Mouse (Mus musculus): ENCODE measurements around the gene Trpv5. TPM values are rescaled to one million over a fixed set of nuclear protein-coding genes. Genes with fewer than 3 reads are reported as not detected.
A peak's percentile ranks its signal among the peaks of the same experiment; 100 is the strongest.

Gene Trpv5
- polyA plus RNA-seq, 1 experiment from 2014 or later: 0.11 TPM

GRCm38 (mm10) chr6:41702928-41703327 is 22.4 kb upstream of the Trpv5 start:
- ATAC-seq: peak; percentile 28
- no peaks in the 10 kb centered on the region for H3K9me3 ChIP-seq (ENCODE audit: low read length)
- H3K27ac ChIP-seq (ENCODE audit: low read depth): peak overlapping the region; percentile 90
- peaks cover 12% of the 10 kb centered on the region; the same call in 1 of the 2 replicates for H3K4me1 ChIP-seq (ENCODE audit: insufficient read depth)
- H3K4me2 ChIP-seq (ENCODE audit: low read depth, low read length): peak overlapping the region; percentile 70
- H3K27me3 ChIP-seq (ENCODE audit: insufficient read depth, low read length): no peaks in the 10 kb centered on the region
- peaks cover 27% of the 10 kb centered on the region for H3K36me3 ChIP-seq (replicated peaks; ENCODE audit: insufficient read depth, low read length)
- WGBS (ENCODE audit: insufficient replicate concordance): 47% methylated on average over 2 of the region's 2 CpGs
- TF ChIP-seq EP300 (IDR thresholded peaks at IDR 0.05; ENCODE audit: low read depth): no peak
- peak; percentile 67 for TF ChIP-seq CTCF (IDR thresholded peaks at IDR 0.05; ENCODE audit: low read depth)
- H3K4me3 ChIP-seq (ENCODE audit: low read depth, low read length): peak overlapping the region; percentile 64
- peak overlapping the region; percentile 77 for H3K9ac ChIP-seq (replicated peaks)
- DNase-seq: peak; percentile 68

DNA sequence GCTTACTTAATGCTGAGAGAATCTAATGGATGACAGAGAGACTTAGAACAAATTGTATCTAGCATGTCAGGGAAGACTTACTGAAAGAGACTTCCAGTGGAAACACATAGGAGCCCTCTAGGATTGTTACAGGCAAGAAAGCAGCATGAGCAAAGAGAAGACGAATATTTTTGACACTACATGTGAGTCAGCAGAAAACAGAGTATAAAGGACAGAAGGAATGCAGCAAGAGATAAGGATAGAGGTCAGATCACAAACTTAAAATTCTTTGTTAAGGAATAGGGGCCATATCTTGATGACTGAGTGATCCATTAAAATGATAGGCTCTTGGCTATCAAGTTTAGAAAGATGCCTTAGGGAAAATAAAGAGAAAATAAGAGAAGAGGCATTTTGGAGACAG is 20.7 kb upstream of the Trpv5 start:
- H3K9me3 ChIP-seq (ENCODE audit: low read length): no peaks in the 10 kb centered on the region
- no peak overlapping the region for H3K27ac ChIP-seq (ENCODE audit: low read depth)
- TF ChIP-seq CTCF (IDR thresholded peaks at IDR 0.05; ENCODE audit: low read depth) (no peak), EP300 (IDR thresholded peaks at IDR 0.05; ENCODE audit: low read depth) (no peak)
- peak overlapping the region; percentile 70 for H3K4me2 ChIP-seq (ENCODE audit: low read depth, low read length)
- H3K9ac ChIP-seq (replicated peaks): peak overlapping the region; percentile 77
- peaks cover 12% of the 10 kb centered on the region; the same call in 1 of the 2 replicates for H3K4me1 ChIP-seq (ENCODE audit: insufficient read depth)
- ATAC-seq (no peak), DNase-seq (no peak)
- peaks cover 32% of the 10 kb centered on the region for H3K36me3 ChIP-seq (replicated peaks; ENCODE audit: insufficient read depth, low read length)
- H3K4me3 ChIP-seq (ENCODE audit: low read depth, low read length): peak overlapping the region; percentile 64
- H3K27me3 ChIP-seq (ENCODE audit: insufficient read depth, low read length): no peaks in the 10 kb centered on the region
- WGBS (ENCODE audit: insufficient replicate concordance): 32% methylated on average over 1 of the region's 1 CpGs

GRCm38 (mm10) chr6:41694407-41694806 is 13.8 kb upstream of the Trpv5 start:
- Histone ChIP-seq H3K36me3 (replicated peaks; ENCODE audit: insufficient read depth, low read length) (peaks cover 48% of the 10 kb centered on the region), H3K9me3 (ENCODE audit: low read length) (no peaks in the 10 kb centered on the region), H3K9ac (replicated peaks) (no peak overlapping the region), H3K27me3 (ENCODE audit: insufficient read depth, low read length) (no peaks in the 10 kb centered on the region), H3K4me1 (ENCODE audit: insufficient read depth) (no peaks in the 10 kb centered on the region), H3K4me3 (ENCODE audit: low read depth, low read length) (no peak overlapping the region), H3K27ac (ENCODE audit: low read depth) (no peak overlapping the region), H3K4me2 (ENCODE audit: low read depth, low read length) (no peak overlapping the region)
- 84% methylated on average over 1 of the region's 1 CpGs for WGBS (ENCODE audit: insufficient replicate concordance)
- DNase-seq (no peak), ATAC-seq (no peak)
- no peak for TF ChIP-seq EP300 (IDR thresholded peaks at IDR 0.05; ENCODE audit: low read depth)
- no peak for TF ChIP-seq CTCF (IDR thresholded peaks at IDR 0.05; ENCODE audit: low read depth)

GRCm38 (mm10) chr6:41692200-41692599 is 11.6 kb upstream of the Trpv5 start:
- no peak for TF ChIP-seq EP300 (IDR thresholded peaks at IDR 0.05; ENCODE audit: low read depth)
- TF ChIP-seq CTCF (IDR thresholded peaks at IDR 0.05; ENCODE audit: low read depth): no peak
- Histone ChIP-seq H3K4me1 (ENCODE audit: insufficient read depth) (no peaks in the 10 kb centered on the region), H3K4me2 (ENCODE audit: low read depth, low read length) (no peak overlapping the region), H3K9ac (replicated peaks) (no peak overlapping the region), H3K36me3 (replicated peaks; ENCODE audit: insufficient read depth, low read length) (peaks cover 52% of the 10 kb centered on the region), H3K4me3 (ENCODE audit: low read depth, low read length) (no peak overlapping the region), H3K27ac (ENCODE audit: low read depth) (no peak overlapping the region), H3K9me3 (ENCODE audit: low read length) (no peaks in the 10 kb centered on the region), H3K27me3 (ENCODE audit: insufficient read depth, low read length) (no peaks in the 10 kb centered on the region)
- no peak for DNase-seq
- ATAC-seq: no peak

DNA sequence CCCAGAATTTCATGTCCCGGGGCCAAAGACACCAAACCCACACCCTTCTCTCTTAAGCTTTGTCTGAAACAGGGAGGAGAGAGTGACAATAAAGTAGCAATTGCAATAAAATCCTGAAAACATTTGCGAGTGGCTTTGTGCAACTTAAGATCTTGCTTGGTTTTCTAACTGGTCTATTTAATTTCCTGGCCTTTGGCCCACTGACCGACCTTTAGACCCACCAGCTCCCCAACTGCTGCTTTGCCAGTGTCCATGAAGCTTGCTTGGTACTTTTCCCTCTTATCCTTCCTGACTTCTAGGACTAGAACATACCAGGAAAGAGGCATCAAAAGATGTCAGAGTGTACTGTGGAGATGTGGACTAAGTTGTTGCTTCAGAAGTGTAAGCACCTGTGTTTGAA is 5.0 kb upstream of the Trpv5 start:
- H3K4me2 ChIP-seq (ENCODE audit: low read depth, low read length): no peak overlapping the region
- no peak for ATAC-seq
- no peak for TF ChIP-seq EP300 (IDR thresholded peaks at IDR 0.05; ENCODE audit: low read depth)
- no peak for TF ChIP-seq CTCF (IDR thresholded peaks at IDR 0.05; ENCODE audit: low read depth)
- H3K4me3 ChIP-seq (ENCODE audit: low read depth, low read length): no peak overlapping the region
- H3K27me3 ChIP-seq (ENCODE audit: insufficient read depth, low read length): no peaks in the 10 kb centered on the region
- no peaks in the 10 kb centered on the region for H3K4me1 ChIP-seq (ENCODE audit: insufficient read depth)
- H3K9ac ChIP-seq (replicated peaks): no peak overlapping the region
- no peaks in the 10 kb centered on the region for H3K9me3 ChIP-seq (ENCODE audit: low read length)
- 83% methylated on average over 3 of the region's 3 CpGs for WGBS (ENCODE audit: insufficient replicate concordance)
- H3K27ac ChIP-seq (ENCODE audit: low read depth): no peak overlapping the region
- DNase-seq: no peak
- H3K36me3 ChIP-seq (replicated peaks; ENCODE audit: insufficient read depth, low read length): peaks cover 31% of the 10 kb centered on the region

GRCm38 (mm10) chr6:41684911-41685310 is 4.3 kb upstream of the Trpv5 start:
- H3K9ac ChIP-seq (replicated peaks): no peak overlapping the region
- no peaks in the 10 kb centered on the region for H3K27me3 ChIP-seq (ENCODE audit: insufficient read depth, low read length)
- H3K4me1 ChIP-seq (ENCODE audit: insufficient read depth): no peaks in the 10 kb centered on the region
- TF ChIP-seq CTCF (IDR thresholded peaks at IDR 0.05; ENCODE audit: low read depth) (no peak), EP300 (IDR thresholded peaks at IDR 0.05; ENCODE audit: low read depth) (peak; percentile 15; the same call in 1 of the 2 replicates)
- H3K9me3 ChIP-seq (ENCODE audit: low read length): no peaks in the 10 kb centered on the region
- DNase-seq (no peak), ATAC-seq (peak; percentile 31; the same call in 1 of the 2 replicates)
- H3K27ac ChIP-seq (ENCODE audit: low read depth): no peak overlapping the region
- no peak overlapping the region for H3K4me3 ChIP-seq (ENCODE audit: low read depth, low read length)
- H3K4me2 ChIP-seq (ENCODE audit: low read depth, low read length): no peak overlapping the region
- WGBS (ENCODE audit: insufficient replicate concordance): 41% methylated on average over 5 of the region's 5 CpGs
- peaks cover 30% of the 10 kb centered on the region for H3K36me3 ChIP-seq (replicated peaks; ENCODE audit: insufficient read depth, low read length)

DNA sequence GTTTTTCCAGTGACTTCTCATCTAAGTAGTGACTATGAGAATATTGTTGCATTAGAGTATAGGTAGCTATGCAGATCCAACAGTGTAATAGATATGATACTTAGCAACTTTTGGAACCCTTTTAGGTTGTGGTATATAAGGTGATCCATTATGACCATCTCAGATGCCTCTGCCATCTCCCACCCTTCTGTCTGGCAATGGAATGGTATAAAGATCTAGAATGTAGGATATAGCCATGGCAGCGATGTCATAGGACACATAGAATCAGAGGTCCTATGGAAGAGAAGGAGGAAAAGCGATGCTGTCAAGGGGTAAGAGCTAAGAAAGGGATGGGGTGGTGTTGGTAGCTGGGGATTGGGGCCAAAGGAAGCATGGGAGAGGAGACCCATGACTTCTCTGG is 3.6 kb upstream of the Trpv5 start, which contains the start of gene Llcfc1:
Gene Llcfc1, plus strand, starts transcription at position 301 of the 400 bp plus-strand sequence.
- Histone ChIP-seq H3K9me3 (ENCODE audit: low read length) (no peaks in the 10 kb centered on the region), H3K27ac (ENCODE audit: low read depth) (no peak within 1 kb of the TSS), H3K9ac (replicated peaks) (no peak within 1 kb of the TSS), H3K36me3 (replicated peaks; ENCODE audit: insufficient read depth, low read length) (peaks cover 22% of the 10 kb centered on the region), H3K27me3 (ENCODE audit: insufficient read depth, low read length) (no peaks in the 10 kb centered on the region), H3K4me1 (ENCODE audit: insufficient read depth) (peaks cover 3% of the 10 kb centered on the region; the same call in 1 of the 2 replicates), H3K4me2 (ENCODE audit: low read depth, low read length) (no peak within 1 kb of the TSS), H3K4me3 (ENCODE audit: low read depth, low read length) (no peak within 1 kb of the TSS)
- TF ChIP-seq CTCF (IDR thresholded peaks at IDR 0.05; ENCODE audit: low read depth) (no peak), EP300 (IDR thresholded peaks at IDR 0.05; ENCODE audit: low read depth) (no peak)
- WGBS (ENCODE audit: insufficient replicate concordance): 87% methylated on average over 2 of the region's 2 CpGs
- no peak for DNase-seq
- no peak for ATAC-seq
